Mouse (Mus musculus): ENCODE results near the gene Tent5b.

GRCm38 (mm10) chr4:133460796-133461325, 19.1 kb upstream of the Tent5b start:
- no peak for TF ChIP-seq CTCF (IDR thresholded peaks at IDR 0.05; ENCODE audit: control insufficient read depth, insufficient read depth, insufficient replicate concordance, low read depth, low read length)
- no peak for TF ChIP-seq POLR2A (IDR thresholded peaks at IDR 0.05; ENCODE audit: control insufficient read depth, low read depth, low read length)

Measured in testis, adult 2 months (tissue).